Mouse (Mus musculus) MEL (cell line): ENCODE measurements around the gene Tex101. TPM values are rescaled to one million over a fixed set of nuclear protein-coding genes. Genes with fewer than 3 reads are reported as not detected.

ENCODE experiments used
- DNase-seq: peaks from one replicate; pipeline ENCODE4 v3.0.0; 2011; ENCODE audit warnings: low read depth, low spot score
- H3K27ac ChIP-seq: 2 replicates; pipeline ENCODE4 v1.5.1; 2012; ENCODE audit warnings: low read depth, mild to moderate bottlenecking, control low read depth, low read length, moderate library complexity; ENCODE audit not compliant: control insufficient read depth
- H3K27me3 ChIP-seq, 2 experiments: fragments of 150-350 bp in 1 of 2; sonication (generic) in 1 of 2; 2 replicates each; pipeline ENCODE4 v1.6.1; 2012; ENCODE audit warnings: low read length in 2 of 2, mild to moderate bottlenecking in 2 of 2, improper control_type of control experiment in 1 of 2, moderate library complexity in 1 of 2; ENCODE audit not compliant: insufficient read depth in 2 of 2, control insufficient read depth in 1 of 2
- H3K36me3 ChIP-seq, 2 experiments: 2 replicates each; pipeline ENCODE4 v1.6.1; 2012 to 2014; ENCODE audit warnings: low read length in 2 of 2, improper control_type of control experiment in 1 of 2, inconsistent platforms in 1 of 2, mild to moderate bottlenecking in 1 of 2; ENCODE audit not compliant: insufficient read depth in 2 of 2, control insufficient read depth in 1 of 2
- H3K4me1 ChIP-seq, 2 experiments: fragments of 150-350 bp in 1 of 2; sonication (generic) in 1 of 2; 2 replicates each; pipeline ENCODE4 v1.6.1; 2012; ENCODE audit warnings: low read length in 2 of 2, improper control_type of control experiment in 1 of 2, mild to moderate bottlenecking in 1 of 2; ENCODE audit not compliant: insufficient read depth in 2 of 2, control insufficient read depth in 1 of 2
- H3K4me3 ChIP-seq, 2 experiments: fragments of 150-350 bp in 1 of 2; sonication (generic) in 1 of 2; 2 replicates each; pipeline ENCODE4 v1.5.1; 2012; ENCODE audit warnings: low read depth in 2 of 2, low read length in 2 of 2, mild to moderate bottlenecking in 2 of 2, moderate library complexity in 2 of 2, control low read depth in 1 of 2, improper control_type of control experiment in 1 of 2; ENCODE audit not compliant: control insufficient read depth in 1 of 2, insufficient read depth in 1 of 2
- H3K79me2 ChIP-seq: 2 replicates; pipeline ENCODE4 v1.6.1; 2012; ENCODE audit warnings: mild to moderate bottlenecking, low read length, moderate library complexity; ENCODE audit not compliant: control insufficient read depth, poor library complexity, insufficient read depth
- H3K9ac ChIP-seq: 2 replicates; pipeline ENCODE4 v1.6.1; 2012; ENCODE audit warnings: low read depth, mild to moderate bottlenecking, control low read depth, low read length, moderate library complexity; ENCODE audit not compliant: control insufficient read depth, poor library complexity, severe bottlenecking
- H3K9me3 ChIP-seq: fragments of 150-350 bp; sonication (generic); replicated peaks from 2 replicates; pipeline ENCODE4 v1.6.1; 2012; ENCODE audit warnings: mild to moderate bottlenecking, low read length, improper control_type of control experiment, moderate library complexity; ENCODE audit not compliant: insufficient read depth
- E2F4 ChIP-seq: IDR thresholded peaks from 2 replicates; pipeline ENCODE4 v1.6.1; 2011; ENCODE audit warnings: low read depth, low read length, improper control_type of control experiment, borderline replicate concordance
- ELF1 ChIP-seq: IDR thresholded peaks from 2 replicates; pipeline ENCODE4 v1.6.1; 2014; ENCODE audit warnings: low read depth, mild to moderate bottlenecking, inconsistent platforms, low read length, improper control_type of control experiment, moderate library complexity
- GABPA ChIP-seq: IDR thresholded peaks from 2 replicates; pipeline ENCODE4 v1.6.1; 2012; ENCODE audit warnings: low read depth, mild to moderate bottlenecking, inconsistent platforms, low read length, improper control_type of control experiment, moderate library complexity
- GATA1 ChIP-seq: IDR thresholded peaks from 2 replicates; pipeline ENCODE4 v1.6.1; 2011; ENCODE audit warnings: low read depth, low read length, improper control_type of control experiment
- HCFC1 ChIP-seq: IDR thresholded peaks from 2 replicates; pipeline ENCODE4 v1.6.1; 2012; ENCODE audit warnings: low read depth, mild to moderate bottlenecking, inconsistent platforms, low read length, improper control_type of control experiment, moderate library complexity
- KAT2A ChIP-seq: conservative IDR thresholded peaks from 2 replicates; pipeline ENCODE4 v1.6.1; 2012; ENCODE audit warnings: low read depth, low read length, improper control_type of control experiment, inconsistent platforms
- MAZ ChIP-seq: IDR thresholded peaks from 2 replicates; pipeline ENCODE4 v1.6.1; 2012; ENCODE audit warnings: low read depth, mild to moderate bottlenecking, inconsistent platforms, low read length, improper control_type of control experiment
- MEF2A ChIP-seq: IDR thresholded peaks from 2 replicates; pipeline ENCODE4 v1.6.1; 2014; ENCODE audit warnings: low read depth, mild to moderate bottlenecking, inconsistent platforms, low read length, improper control_type of control experiment; ENCODE audit not compliant: poor library complexity, insufficient replicate concordance, severe bottlenecking; ENCODE audit errors: extremely low read depth
- NELFE ChIP-seq: IDR thresholded peaks from 2 replicates; pipeline ENCODE4 v1.6.1; 2011; ENCODE audit warnings: low read depth, low read length, improper control_type of control experiment
- POLR2A ChIP-seq, 2 experiments: IDR thresholded peaks; 2 replicates each; pipeline ENCODE4 v1.6.1; 2011 to 2012; ENCODE audit warnings: low read length in 2 of 2, mild to moderate bottlenecking in 2 of 2, control low read depth in 1 of 2, improper control_type of control experiment in 1 of 2, low read depth in 1 of 2, moderate library complexity in 1 of 2; ENCODE audit not compliant: control insufficient read depth in 1 of 2, insufficient read depth in 1 of 2, poor library complexity in 1 of 2
- POLR2AphosphoS2 ChIP-seq: IDR thresholded peaks from 2 replicates; pipeline ENCODE4 v1.6.1; 2011; ENCODE audit warnings: low read length, improper control_type of control experiment
- POLR2AphosphoS5 ChIP-seq: IDR thresholded peaks from 2 replicates; pipeline ENCODE4 v1.6.1; 2012; ENCODE audit warnings: low read depth, borderline replicate concordance, mild to moderate bottlenecking, inconsistent platforms, low read length, moderate library complexity, mixed read lengths
- USF1 ChIP-seq: IDR thresholded peaks from 2 replicates; pipeline ENCODE4 v1.6.1; 2014; ENCODE audit warnings: low read depth, mild to moderate bottlenecking, inconsistent platforms, low read length, improper control_type of control experiment, moderate library complexity
- ZC3H11A ChIP-seq: IDR thresholded peaks from 2 replicates; pipeline ENCODE4 v1.6.1; 2012; ENCODE audit warnings: low read depth, mild to moderate bottlenecking, inconsistent platforms, low read length, improper control_type of control experiment
- ZMIZ1 ChIP-seq: IDR thresholded peaks from 2 replicates; pipeline ENCODE4 v1.6.1; 2012; ENCODE audit warnings: low read depth, mild to moderate bottlenecking, inconsistent platforms, low read length, improper control_type of control experiment, moderate library complexity
- ZNF384 ChIP-seq: IDR thresholded peaks from 2 replicates; pipeline ENCODE4 v1.6.1; 2012; ENCODE audit warnings: low read depth, mild to moderate bottlenecking, inconsistent platforms, low read length, improper control_type of control experiment
- polyA plus RNA-seq, 2 experiments: library from polyadenylated mRNA; stranded (reverse) in 1 of 2; unstranded in 1 of 2; fragments of >175 nt in 1 of 2; fragments of >200 nt in 1 of 2; gene quantifications; 2 replicates each; pipeline versions ENCODE4 v1.2.1 to v1.2.4; 2012; ENCODE audit warnings: low replicate concordance in 2 of 2, low read depth in 1 of 2; ENCODE audit not compliant: insufficient read length in 2 of 2, insufficient read depth in 1 of 2, missing spikeins in 1 of 2
- total RNA-seq: library from RNA; depleted of rRNA; stranded (reverse); fragments of 300-350 nt; gene quantifications from 2 replicates; pipeline ENCODE4 v1.2.3, GENCODE M21; 2012

The Tex101 gene
- total and polyA plus RNA-seq, 3 experiments: 0.08 to 0.15 TPM; not detected in 1

DNA sequence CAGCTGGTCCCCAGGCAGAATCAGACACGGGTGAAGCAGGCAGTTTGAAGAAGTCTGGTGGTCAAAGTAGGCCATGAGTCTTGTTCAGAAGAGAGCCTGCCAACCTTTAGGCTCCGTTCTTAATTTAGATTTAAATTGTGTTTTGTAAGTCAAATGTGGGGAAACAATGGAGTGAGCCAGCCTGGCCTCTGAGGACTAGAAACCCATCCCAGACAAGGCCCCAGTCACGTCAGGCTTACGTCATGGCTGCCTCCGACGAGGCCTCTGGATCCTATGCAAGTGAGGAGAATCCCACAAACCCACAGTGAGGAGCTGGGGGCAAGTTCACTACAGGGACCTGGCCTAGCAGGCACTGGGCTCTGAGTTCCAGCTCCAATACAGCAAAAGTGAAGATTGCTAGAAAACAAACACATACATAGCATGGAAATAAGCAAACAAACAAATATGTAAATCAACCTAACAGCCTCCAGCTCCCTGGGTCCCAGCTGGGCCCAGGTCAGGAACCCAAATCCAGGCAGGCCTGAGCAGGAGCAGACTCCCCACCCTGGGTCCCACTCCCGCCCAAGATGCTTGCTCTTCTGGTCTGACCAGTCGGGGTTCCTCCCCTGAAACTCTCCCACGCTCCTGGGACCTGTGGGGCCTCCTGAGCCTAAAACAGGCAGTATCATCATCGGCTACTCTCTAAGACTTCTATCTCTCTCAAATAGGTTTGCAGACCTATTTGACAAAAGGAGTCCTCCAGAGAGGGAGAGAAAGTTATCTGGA is 46.2 kb downstream of the Tex101 start:
- no peaks in the 10 kb centered on the region; a peak in 1 of 4 replicates for H3K36me3 ChIP-seq
- H3K27me3 ChIP-seq: no peaks in the 10 kb centered on the region
- no peak overlapping the region for H3K9ac ChIP-seq
- no peak overlapping the region for H3K4me3 ChIP-seq
- H3K4me1 ChIP-seq: peaks cover 0 to 3% of the 10 kb centered on the region in 2 experiments; a peak in 1 of 4 replicates
- H3K79me2 ChIP-seq: no peaks in the 10 kb centered on the region; the same call in 1 of the 2 replicates
- DNase-seq: no peak
- H3K27ac ChIP-seq: no peak overlapping the region
- no peak for TF ChIP-seq ZNF384
- no peak for TF ChIP-seq ZC3H11A
- TF ChIP-seq NELFE: no peak
- no peak for TF ChIP-seq GABPA
- TF ChIP-seq MAZ: no peak
- no peak for TF ChIP-seq ZMIZ1
- no peak for TF ChIP-seq POLR2AphosphoS5
- TF ChIP-seq HCFC1: no peak
- TF ChIP-seq E2F4: no peak
- TF ChIP-seq POLR2AphosphoS2: no peak
- no peak for TF ChIP-seq KAT2A
- TF ChIP-seq ELF1: no peak
- TF ChIP-seq POLR2A (IDR thresholded peaks at IDR 0.05; ENCODE audit: control insufficient read depth in 1 of 2, insufficient read depth in 1 of 2, low read depth in 1 of 2, low read length in 2 of 2, poor library complexity in 1 of 2): no peak
- no peak for TF ChIP-seq USF1
- no peak for TF ChIP-seq MEF2A
- H3K9me3 ChIP-seq: no peaks in the 10 kb centered on the region

DNA sequence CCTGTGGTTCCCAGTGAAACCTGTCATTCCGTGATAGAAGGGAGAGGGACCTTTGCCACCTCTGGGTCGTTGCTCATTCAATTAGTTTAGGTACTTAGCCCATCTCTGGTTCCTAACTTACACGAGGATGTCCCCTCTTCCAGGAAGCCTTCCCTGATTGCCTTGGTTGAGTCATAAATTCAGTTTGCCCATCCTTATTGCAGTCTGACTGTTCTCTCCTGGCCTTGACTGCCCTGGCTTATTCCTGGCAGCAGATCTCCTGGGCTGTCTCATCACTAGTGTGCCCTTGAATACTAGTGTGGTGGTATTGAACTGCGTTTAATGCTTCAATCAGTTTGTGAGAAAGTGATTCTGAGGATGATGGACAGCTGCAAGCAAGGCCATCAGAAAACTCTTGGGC is 46.8 kb downstream of the Tex101 start:
- no peak for TF ChIP-seq GATA1
- Histone ChIP-seq H3K9me3 (no peaks in the 10 kb centered on the region), H3K9ac (no peak overlapping the region), H3K27me3 (no peaks in the 10 kb centered on the region), H3K79me2 (no peaks in the 10 kb centered on the region; the same call in 1 of the 2 replicates), H3K27ac (no peak overlapping the region), H3K4me3 (no peak overlapping the region), H3K36me3 (no peaks in the 10 kb centered on the region; a peak in 1 of 4 replicates), H3K4me1 (peaks cover 0 to 3% of the 10 kb centered on the region in 2 experiments; a peak in 1 of 4 replicates)
- no peak for DNase-seq
